Mouse (Mus musculus): ENCODE results near the gene A730015C16Rik. TPM values are rescaled to one million over a fixed set of nuclear protein-coding genes. Genes with fewer than 3 reads are reported as not detected.

The A730015C16Rik gene
- polyA plus RNA-seq, 1 experiment from 2014 or later, result 0.97 TPM

GRCm38 (mm10) chr4:108825677-108826076 lies 22.7 kb downstream of the A730015C16Rik start:
- 96% methylated on average over 3 of the region's 3 CpGs for WGBS

GRCm38 (mm10) chr4:108811550-108811949 lies 36.9 kb downstream of the A730015C16Rik start:
- no peak overlapping the region for H3K9ac ChIP-seq
- no peak for ATAC-seq (ENCODE audit: low FRiP score, low read depth)
- H3K4me3 ChIP-seq, result no peak overlapping the region
- no peak overlapping the region for H3K4me2 ChIP-seq
- H3K27ac ChIP-seq (replicated peaks), result no peak overlapping the region
- WGBS, result 60% methylated on average over 6 of the region's 6 CpGs
- peaks cover 10% of the 10 kb centered on the region for H3K36me3 ChIP-seq
- H3K4me1 ChIP-seq (replicated peaks), result no peaks in the 10 kb centered on the region
- H3K9me3 ChIP-seq, result no peaks in the 10 kb centered on the region
- no peaks in the 10 kb centered on the region for H3K27me3 ChIP-seq

More at GRCm38 (mm10) chr4:108825677-108826076, 22.7 kb downstream of the A730015C16Rik start:
- peaks cover 63% of the 10 kb centered on the region for H3K36me3 ChIP-seq
- H3K4me3 ChIP-seq, result no peak overlapping the region
- H3K9ac ChIP-seq, result no peak overlapping the region
- H3K4me2 ChIP-seq, result no peak overlapping the region
- no peaks in the 10 kb centered on the region for H3K9me3 ChIP-seq
- H3K27me3 ChIP-seq, result no peaks in the 10 kb centered on the region
- H3K4me1 ChIP-seq (replicated peaks), result peaks cover under 1% of the 10 kb centered on the region
- ATAC-seq (ENCODE audit: low FRiP score, low read depth), result no peak
- no peak overlapping the region for H3K27ac ChIP-seq (replicated peaks)

DNA sequence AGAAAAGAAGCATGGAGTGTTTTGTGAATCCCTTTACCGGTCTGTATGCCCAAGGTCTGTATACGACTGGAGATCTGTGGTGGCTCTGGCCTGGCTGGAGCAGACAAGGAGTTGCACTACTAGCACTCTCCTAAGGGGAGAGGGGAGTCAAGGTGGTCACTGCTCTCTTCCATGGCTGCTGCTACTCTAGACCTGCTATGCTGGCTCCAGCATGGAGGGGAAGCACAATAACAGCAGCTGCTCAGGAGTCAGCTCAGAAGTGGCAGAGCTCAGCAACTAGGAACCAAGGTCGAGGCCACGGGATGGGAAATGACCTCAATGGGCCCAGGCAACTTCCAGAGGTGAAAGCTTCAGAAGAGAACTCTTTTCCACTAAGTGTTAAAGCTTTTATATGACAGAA lies 37.3 kb downstream of the A730015C16Rik start:
- Histone ChIP-seq H3K4me1 (replicated peaks) (no peaks in the 10 kb centered on the region), H3K9me3 (no peaks in the 10 kb centered on the region), H3K27ac (replicated peaks) (no peak overlapping the region), H3K27me3 (no peaks in the 10 kb centered on the region), H3K4me2 (no peak overlapping the region), H3K4me3 (no peak overlapping the region), H3K36me3 (peaks cover 10% of the 10 kb centered on the region), H3K9ac (no peak overlapping the region)
- no peak for ATAC-seq (ENCODE audit: low FRiP score, low read depth)
- WGBS, result 74% methylated on average over 4 of the region's 4 CpGs

DNA sequence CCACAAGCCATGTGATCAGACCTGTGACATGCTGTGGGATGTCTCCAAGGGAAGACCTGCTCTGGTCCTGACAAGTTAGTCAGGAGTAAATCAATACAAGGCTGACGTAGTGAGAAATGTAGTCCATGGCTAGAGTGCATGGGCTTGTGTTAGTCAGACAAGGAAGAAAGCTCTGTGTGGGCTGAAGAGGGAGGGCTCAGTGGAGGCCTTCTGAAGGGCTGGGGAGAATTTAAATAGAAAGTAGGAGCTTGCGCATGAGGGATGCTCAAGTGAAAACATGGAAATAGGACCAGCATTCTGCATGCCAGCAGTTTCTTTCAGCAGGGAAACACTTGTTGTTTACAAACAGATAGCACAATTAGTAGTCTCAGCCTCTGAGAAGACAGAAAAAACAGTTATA lies 44.9 kb downstream of the A730015C16Rik start:
- no peak overlapping the region for H3K27ac ChIP-seq (replicated peaks)
- H3K4me2 ChIP-seq, result no peak overlapping the region
- H3K9me3 ChIP-seq, result no peaks in the 10 kb centered on the region
- H3K27me3 ChIP-seq, result no peaks in the 10 kb centered on the region
- H3K4me1 ChIP-seq (replicated peaks), result no peaks in the 10 kb centered on the region
- no peaks in the 10 kb centered on the region for H3K36me3 ChIP-seq
- no peak overlapping the region for H3K9ac ChIP-seq
- no peak overlapping the region for H3K4me3 ChIP-seq
- ATAC-seq (ENCODE audit: low FRiP score, low read depth), result no peak
- 84% methylated on average over 2 of the region's 2 CpGs for WGBS

GRCm38 (mm10) chr4:108798083-108798830 lies 50.2 kb downstream of the A730015C16Rik start:
- no peak overlapping the region for H3K27ac ChIP-seq (replicated peaks)
- 51% methylated on average over 2 of the region's 2 CpGs for whole genome bisulfite sequencing
- no peak overlapping the region for H3K4me2 ChIP-seq
- H3K36me3 ChIP-seq, result no peaks in the 10 kb centered on the region
- H3K9ac ChIP-seq, result no peak overlapping the region
- H3K4me3 ChIP-seq, result no peak overlapping the region
- H3K9me3 ChIP-seq, result no peaks in the 10 kb centered on the region
- no peak for ATAC-seq (ENCODE audit: low FRiP score, low read depth)
- no peaks in the 10 kb centered on the region for H3K4me1 ChIP-seq (replicated peaks)
- no peaks in the 10 kb centered on the region for H3K27me3 ChIP-seq

Other genes starting within 250 kb of the A730015C16Rik start
- gene Cc2d1b, start 228.7 kb downstream of the A730015C16Rik start, polyA plus RNA-seq (2015; fragmentation: Nextera tagmentation; extraction: Ambion mirVana), result 19.5 and 20.3 TPM in 2 replicates
- gene 3110021N24Rik, start 129.0 kb downstream of the A730015C16Rik start, polyA plus RNA-seq (2015; fragmentation: Nextera tagmentation; extraction: Ambion mirVana), result 1.7 and 1.9 TPM in 2 replicates
- gene Zfyve9, start 67.8 kb downstream of the A730015C16Rik start, polyA plus RNA-seq (2015; fragmentation: Nextera tagmentation; extraction: Ambion mirVana), result 5.2 and 6.6 TPM in 2 replicates
- 146 and 156 TPM in 2 replicates for gene Btf3l4, start 15.0 kb downstream of the A730015C16Rik start, polyA plus RNA-seq (2015; fragmentation: Nextera tagmentation; extraction: Ambion mirVana)
- gene Txndc12, start 14.0 kb downstream of the A730015C16Rik start, polyA plus RNA-seq (2015; fragmentation: Nextera tagmentation; extraction: Ambion mirVana), result 67.3 and 71.5 TPM in 2 replicates
- gene Kti12, start 834 bp downstream of the A730015C16Rik start, polyA plus RNA-seq (2015; fragmentation: Nextera tagmentation; extraction: Ambion mirVana), result 24.7 and 24.9 TPM in 2 replicates
- 176 and 193 TPM in 2 replicates for gene Rab3b, start 30.4 kb upstream of the A730015C16Rik start, polyA plus RNA-seq (2015; fragmentation: Nextera tagmentation; extraction: Ambion mirVana)
- gene Nrd1, start 152.0 kb upstream of the A730015C16Rik start, polyA plus RNA-seq (2015; fragmentation: Nextera tagmentation; extraction: Ambion mirVana), result 71.5 and 73.6 TPM in 2 replicates

Data from hindbrain, embryonic 15.5 days (tissue).